Mouse (Mus musculus): ENCODE measurements at regions not wholly inside any gene's neighbourhood (a gene's known extent, or its start where the extent isn't known, plus 50 kb on each side); places are given as distances from the start of the nearest gene placed in this dataset.
A peak's percentile ranks its signal among the peaks of the same experiment; 100 is the strongest.

DNA sequence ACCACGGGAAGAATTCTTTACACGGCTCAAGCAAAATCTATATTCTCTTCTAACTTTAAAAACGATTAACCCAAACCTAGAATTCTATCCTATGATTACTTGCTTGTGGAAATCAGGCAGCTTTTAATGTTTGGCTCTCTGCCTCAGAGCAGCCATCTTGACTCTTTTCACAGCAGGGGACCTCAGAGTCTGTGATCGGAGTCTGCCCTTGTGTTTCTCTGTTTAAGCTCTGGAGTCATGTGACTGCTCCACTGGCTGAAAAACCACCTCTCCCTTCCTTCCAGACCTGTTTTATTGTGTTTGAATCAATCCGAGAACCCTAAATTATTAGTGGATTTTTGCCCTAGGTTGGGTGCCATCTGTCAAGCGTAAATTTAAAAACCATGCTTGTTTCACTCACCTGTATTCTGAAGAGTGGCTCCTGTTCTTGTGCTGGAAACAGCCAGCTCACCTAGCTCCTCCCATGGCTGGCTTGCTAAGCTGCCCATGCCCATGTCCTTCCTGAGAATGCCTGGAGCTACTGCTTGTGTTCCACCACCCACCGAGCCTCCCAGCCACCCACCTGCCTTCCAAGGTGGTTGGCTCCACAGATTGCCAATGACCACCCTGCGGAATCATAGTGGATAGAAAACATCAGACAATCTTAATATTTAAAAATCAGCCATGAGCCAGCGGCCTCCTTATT is 62.6 kb downstream of the Perp start:
- TF ChIP-seq CTCF (IDR thresholded peaks at IDR 0.05; ENCODE audit: control insufficient read depth, insufficient read depth, low read length) (no peak), POLR2A (IDR thresholded peaks at IDR 0.05; ENCODE audit: borderline replicate concordance, control insufficient read depth, low read depth, low read length) (no peak)
- 77% methylated on average over 9 of the region's 9 CpGs for WGBS
- H3K27ac ChIP-seq (ENCODE audit: control insufficient read depth, insufficient read depth, low read depth, low read length, poor library complexity) = no peak overlapping the region
- H3K4me3 ChIP-seq (replicated peaks; ENCODE audit: control insufficient read depth, low read depth, low read length) = no peak overlapping the region
- H3K4me1 ChIP-seq (ENCODE audit: control insufficient read depth, insufficient read depth, low read length) = no peaks in the 10 kb centered on the region; the same call in none of the 2 replicates

DNA sequence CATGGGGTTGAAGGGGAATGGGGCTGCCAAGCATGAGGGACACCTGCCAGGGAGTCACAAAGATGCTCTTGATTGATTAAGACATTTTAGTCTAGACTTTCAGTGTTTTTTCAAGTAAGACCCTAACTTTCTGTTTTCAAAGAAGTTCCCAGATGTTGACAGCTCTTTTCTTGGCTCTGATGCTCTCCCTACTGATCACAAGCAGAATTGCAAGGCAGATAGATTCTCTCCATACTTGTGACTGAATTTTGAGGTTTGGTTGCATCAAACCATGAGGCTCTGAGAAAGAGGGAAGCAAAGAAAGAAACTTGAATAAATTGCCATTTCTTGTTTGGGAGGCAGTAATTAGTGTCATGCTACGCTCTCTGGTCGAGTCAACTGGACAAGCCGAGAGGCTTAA is 64.5 kb downstream of the Perp start:
- no peak overlapping the region for H3K4me3 ChIP-seq (replicated peaks; ENCODE audit: control insufficient read depth, low read depth, low read length)
- 70% methylated on average over 3 of the region's 3 CpGs for WGBS
- TF ChIP-seq POLR2A (IDR thresholded peaks at IDR 0.05; ENCODE audit: borderline replicate concordance, control insufficient read depth, low read depth, low read length) (no peak), CTCF (IDR thresholded peaks at IDR 0.05; ENCODE audit: control insufficient read depth, insufficient read depth, low read length) (no peak)

GRCm38 (mm10) chr10:18910898-18911297 is 66.1 kb downstream of the Perp start:
- Histone ChIP-seq H3K27ac (ENCODE audit: control insufficient read depth, insufficient read depth, low read depth, low read length, poor library complexity) (no peak overlapping the region), H3K4me3 (replicated peaks; ENCODE audit: control insufficient read depth, low read depth, low read length) (no peak overlapping the region), H3K4me1 (ENCODE audit: control insufficient read depth, insufficient read depth, low read length) (no peaks in the 10 kb centered on the region; the same call in none of the 2 replicates)
- WGBS = 4% methylated on average over 2 of the region's 2 CpGs
- peak; percentile 70 for TF ChIP-seq CTCF (IDR thresholded peaks at IDR 0.05; ENCODE audit: control insufficient read depth, insufficient read depth, low read length)
- no peak for TF ChIP-seq POLR2A (IDR thresholded peaks at IDR 0.05; ENCODE audit: borderline replicate concordance, control insufficient read depth, low read depth, low read length)

More for the DNA sequence above, 64.5 kb downstream of the Perp start:
- no peak overlapping the region for H3K27ac ChIP-seq (ENCODE audit: control insufficient read depth, insufficient read depth, low read depth, low read length, poor library complexity)
- H3K4me1 ChIP-seq (ENCODE audit: control insufficient read depth, insufficient read depth, low read length) = no peaks in the 10 kb centered on the region; the same call in none of the 2 replicates

DNA sequence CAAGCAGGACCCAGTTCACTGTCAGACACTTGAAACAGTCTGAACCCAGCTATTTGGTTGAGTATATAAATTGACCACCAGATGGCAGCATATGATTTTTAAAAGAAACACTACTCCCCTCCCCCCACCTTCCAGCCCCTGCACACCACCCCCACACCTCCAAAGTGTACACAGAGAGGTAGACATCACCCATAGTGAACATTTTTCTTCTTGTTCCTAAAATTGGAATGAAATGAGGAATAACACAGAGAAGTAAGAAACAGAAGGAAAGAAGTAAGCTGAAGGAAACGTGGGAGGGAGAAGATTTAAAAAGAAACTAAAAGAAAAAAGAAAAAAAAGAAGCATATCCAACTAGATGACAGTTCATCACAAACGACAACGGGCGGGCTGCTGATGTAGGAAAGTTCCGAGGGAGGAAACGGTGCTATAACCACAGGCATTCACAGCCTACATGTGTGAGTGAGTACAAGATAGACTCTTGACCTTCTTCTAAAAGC is 72.3 kb downstream of the Perp start:
- TF ChIP-seq CTCF (IDR thresholded peaks at IDR 0.05; ENCODE audit: control insufficient read depth, insufficient read depth, low read length) (no peak), POLR2A (IDR thresholded peaks at IDR 0.05; ENCODE audit: borderline replicate concordance, control insufficient read depth, low read depth, low read length) (no peak)
- Histone ChIP-seq H3K4me3 (replicated peaks; ENCODE audit: control insufficient read depth, low read depth, low read length) (no peak overlapping the region), H3K27ac (ENCODE audit: control insufficient read depth, insufficient read depth, low read depth, low read length, poor library complexity) (no peak overlapping the region), H3K4me1 (ENCODE audit: control insufficient read depth, insufficient read depth, low read length) (no peaks in the 10 kb centered on the region)
- WGBS = under 1% methylated on average over 6 of the region's 6 CpGs

GRCm38 (mm10) chr10:18923088-18923821 is 78.4 kb downstream of the Perp start:
- WGBS = 78% methylated on average over 3 of the region's 3 CpGs
- no peak overlapping the region for H3K27ac ChIP-seq (ENCODE audit: control insufficient read depth, insufficient read depth, low read depth, low read length, poor library complexity)
- no peak overlapping the region for H3K4me3 ChIP-seq (replicated peaks; ENCODE audit: control insufficient read depth, low read depth, low read length)
- H3K4me1 ChIP-seq (ENCODE audit: control insufficient read depth, insufficient read depth, low read length) = peaks cover 2% of the 10 kb centered on the region; the same call in 1 of the 2 replicates
- TF ChIP-seq POLR2A (IDR thresholded peaks at IDR 0.05; ENCODE audit: borderline replicate concordance, control insufficient read depth, low read depth, low read length) = no peak
- TF ChIP-seq CTCF (IDR thresholded peaks at IDR 0.05; ENCODE audit: control insufficient read depth, insufficient read depth, low read length) = no peak

- Histone ChIP-seq H3K4me1 (ENCODE audit: control insufficient read depth, insufficient read depth, low read length) (peaks cover 3% of the 10 kb centered on the region; the same call in 1 of the 2 replicates), H3K4me3 (replicated peaks; ENCODE audit: control insufficient read depth, low read depth, low read length) (no peak overlapping the region), H3K27ac (ENCODE audit: control insufficient read depth, insufficient read depth, low read depth, low read length, poor library complexity) (no peak overlapping the region)
- WGBS = 32% methylated on average over 2 of the region's 2 CpGs
- TF ChIP-seq POLR2A (IDR thresholded peaks at IDR 0.05; ENCODE audit: borderline replicate concordance, control insufficient read depth, low read depth, low read length) (no peak), CTCF (IDR thresholded peaks at IDR 0.05; ENCODE audit: control insufficient read depth, insufficient read depth, low read length) (no peak)
Observed at GRCm38 (mm10) chr10:18927811-18928210, 83.0 kb downstream of the Perp start.

- Histone ChIP-seq H3K27ac (ENCODE audit: control insufficient read depth, insufficient read depth, low read depth, low read length, poor library complexity) (no peak overlapping the region; the same call in 1 of the 2 replicates), H3K4me3 (replicated peaks; ENCODE audit: control insufficient read depth, low read depth, low read length) (no peak overlapping the region), H3K4me1 (ENCODE audit: control insufficient read depth, insufficient read depth, low read length) (peaks cover 1% of the 10 kb centered on the region; the same call in 1 of the 2 replicates)
- WGBS = 0% methylated on average over 2 of the region's 2 CpGs
- TF ChIP-seq CTCF (IDR thresholded peaks at IDR 0.05; ENCODE audit: control insufficient read depth, insufficient read depth, low read length) (no peak), POLR2A (IDR thresholded peaks at IDR 0.05; ENCODE audit: borderline replicate concordance, control insufficient read depth, low read depth, low read length) (no peak)
Observed at GRCm38 (mm10) chr10:18931344-18931743, 84.1 kb downstream of the Tnfaip3 start.

- WGBS = 7% methylated on average over 4 of the region's 4 CpGs
- TF ChIP-seq POLR2A (IDR thresholded peaks at IDR 0.05; ENCODE audit: borderline replicate concordance, control insufficient read depth, low read depth, low read length) = no peak
- no peak for TF ChIP-seq CTCF (IDR thresholded peaks at IDR 0.05; ENCODE audit: control insufficient read depth, insufficient read depth, low read length)
- H3K4me3 ChIP-seq (replicated peaks; ENCODE audit: control insufficient read depth, low read depth, low read length) = no peak overlapping the region
- peaks cover 3% of the 10 kb centered on the region for H3K4me1 ChIP-seq (ENCODE audit: control insufficient read depth, insufficient read depth, low read length)
- H3K27ac ChIP-seq (ENCODE audit: control insufficient read depth, insufficient read depth, low read depth, low read length, poor library complexity) = no peak overlapping the region
Observed at GRCm38 (mm10) chr10:18941447-18941846, 74.0 kb downstream of the Tnfaip3 start.

All from bone marrow, adult 2 months (tissue).